In the genomic region with DNA sequence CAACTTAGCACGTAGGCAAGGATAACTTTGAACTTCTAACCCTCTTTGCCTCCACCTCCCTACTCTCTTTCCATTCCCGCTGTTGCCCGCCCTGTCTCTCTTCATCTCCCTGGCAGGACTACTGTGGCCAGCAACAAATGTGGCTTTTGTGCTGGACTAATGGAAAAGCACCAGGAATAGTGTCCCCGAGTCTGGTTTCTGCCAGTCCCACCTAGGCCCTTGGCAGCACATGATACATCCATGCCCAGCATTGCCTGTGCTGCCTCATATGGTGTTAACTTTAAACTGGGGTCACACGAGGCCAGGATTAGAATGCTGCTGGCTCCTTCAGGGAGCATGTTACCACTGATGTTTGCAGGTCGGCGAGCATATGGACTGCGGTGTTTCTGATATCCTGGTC, we compare ENCODE assay signal across 16 mouse cellular contexts.
"Had no signal": no experiment of that assay in that cellular context is flagged by ENCODE, and none has a peak within 500 bp of the region (broad histone marks: within the 10 kb centered on the region; RNA-seq: fewer than 3 reads in every experiment).

No protein-coding gene starts in this region.

- DNase-seq: retina, postnatal 1 day; right cerebral cortex, adult 18-20 months; right cerebral cortex, postnatal 14 days; right cerebral cortex, postnatal 25 days; right cerebral cortex, postnatal 4 days; spleen, adult 18-20 months; thymus, adult 18-20 months; thymus, adult 2 months; thymus, postnatal 14 days; thymus, postnatal 25 days; thymus, postnatal 36 days; thymus, postnatal 4 days had no signal

- H3K4me1 ChIP-seq: neural tube, embryonic 13.5 days; neural tube, embryonic 15.5 days; stomach, embryonic 15.5 days had no signal

- H3K27me3 ChIP-seq: neural tube, embryonic 13.5 days; neural tube, embryonic 15.5 days; stomach, embryonic 15.5 days had no signal

- H3K27ac ChIP-seq: neural tube, embryonic 13.5 days; neural tube, embryonic 15.5 days; stomach, embryonic 15.5 days; stomach, postnatal 0 days had no signal

- H3K36me3 ChIP-seq: neural tube, embryonic 13.5 days; neural tube, embryonic 15.5 days; stomach, embryonic 15.5 days had no signal

- H3K4me2 ChIP-seq: neural tube, embryonic 13.5 days; neural tube, embryonic 15.5 days; stomach, embryonic 15.5 days had no signal

- H3K4me3 ChIP-seq: neural tube, embryonic 13.5 days; neural tube, embryonic 15.5 days; stomach, embryonic 15.5 days had no signal

- H3K9me3 ChIP-seq: neural tube, embryonic 13.5 days; neural tube, embryonic 15.5 days; stomach, embryonic 15.5 days had no signal

- H3K9ac ChIP-seq: neural tube, embryonic 13.5 days; neural tube, embryonic 15.5 days; stomach, embryonic 15.5 days had no signal
